Mouse (Mus musculus): ENCODE results near the gene Fshb.

The Fshb gene

DNA sequence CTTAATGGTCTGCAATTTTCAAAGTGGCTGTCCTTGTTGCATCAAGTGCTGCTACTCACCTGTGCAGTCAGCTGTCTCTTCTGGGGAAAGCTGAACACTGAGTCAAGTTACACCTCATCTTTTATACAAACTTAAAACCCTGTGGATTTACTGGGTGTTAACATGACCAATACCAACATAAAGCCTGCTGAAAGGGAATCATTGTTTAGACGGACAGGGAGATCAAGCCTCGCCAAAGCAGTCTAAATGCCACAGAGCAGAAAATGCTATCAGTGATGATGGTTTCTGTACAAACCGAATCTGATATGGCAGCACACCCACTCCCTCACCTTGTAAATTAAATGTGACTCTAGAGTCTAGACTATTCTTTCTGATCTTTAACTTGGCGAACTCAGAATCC lies at the start of gene Fshb:
Gene Fshb (minus strand): TSS at position 101 of the 400 bp plus-strand sequence.
- DNase-seq, result no peak

DNA sequence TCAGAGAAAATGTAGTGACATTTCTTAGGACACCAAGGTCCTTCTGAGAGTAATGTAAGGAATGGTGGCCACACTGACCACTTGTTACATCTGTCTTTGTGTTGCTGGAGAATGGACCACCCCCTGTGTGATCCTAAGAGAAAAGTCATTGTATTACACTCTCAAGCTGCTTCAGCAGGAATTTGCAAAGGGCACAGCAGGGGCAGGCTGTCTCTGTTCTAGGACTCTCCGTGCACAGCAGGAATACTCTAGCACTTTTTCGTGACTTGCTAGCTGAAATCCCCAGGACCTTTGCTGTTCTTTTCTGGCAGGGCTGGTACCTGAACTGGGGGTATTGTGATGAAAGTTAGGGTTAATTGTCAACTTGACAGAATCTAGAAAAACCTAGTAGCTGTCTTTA lies 24.8 kb upstream of the Fshb start:
- DNase-seq, result no peak

DNA sequence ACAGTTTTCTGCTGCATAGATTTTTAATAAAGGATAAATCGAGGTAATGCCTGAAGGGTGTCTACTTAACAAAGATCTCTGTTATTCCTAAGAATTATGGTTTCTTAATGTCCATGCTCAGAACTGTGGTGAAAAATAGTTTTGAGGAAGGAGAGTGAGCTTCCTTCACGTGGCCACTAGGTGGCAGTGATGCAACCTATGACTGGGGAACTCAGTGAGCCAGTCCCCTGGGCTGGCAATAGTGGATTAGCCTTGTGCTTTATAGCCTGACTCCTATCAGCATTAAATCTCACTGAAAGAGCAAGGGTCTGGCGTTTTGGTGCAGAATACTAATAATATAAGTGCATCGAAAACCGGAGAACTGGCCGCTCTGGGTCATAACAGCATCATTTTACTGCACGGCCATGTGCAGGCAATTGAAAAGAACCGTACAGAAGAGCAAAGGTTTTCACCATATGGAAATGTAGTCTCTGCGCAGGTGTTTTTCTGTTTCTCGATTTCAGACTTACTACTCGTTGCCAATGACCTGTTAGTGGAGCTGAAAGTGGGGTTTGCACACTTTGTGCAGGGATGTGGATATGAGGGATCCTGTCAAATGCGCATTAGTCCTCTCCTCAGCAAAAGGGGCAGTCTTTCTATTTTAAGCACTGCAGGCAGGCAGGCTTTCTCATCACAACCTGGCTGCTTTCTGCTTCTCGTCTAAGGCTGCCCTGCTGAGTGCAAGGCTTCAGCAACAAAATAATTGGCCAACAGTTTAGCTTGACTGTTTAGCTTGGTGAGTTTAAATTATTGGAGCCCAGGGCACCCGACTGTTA lies 23.8 kb upstream of the Fshb start:
- DNase-seq, result no peak

DNA sequence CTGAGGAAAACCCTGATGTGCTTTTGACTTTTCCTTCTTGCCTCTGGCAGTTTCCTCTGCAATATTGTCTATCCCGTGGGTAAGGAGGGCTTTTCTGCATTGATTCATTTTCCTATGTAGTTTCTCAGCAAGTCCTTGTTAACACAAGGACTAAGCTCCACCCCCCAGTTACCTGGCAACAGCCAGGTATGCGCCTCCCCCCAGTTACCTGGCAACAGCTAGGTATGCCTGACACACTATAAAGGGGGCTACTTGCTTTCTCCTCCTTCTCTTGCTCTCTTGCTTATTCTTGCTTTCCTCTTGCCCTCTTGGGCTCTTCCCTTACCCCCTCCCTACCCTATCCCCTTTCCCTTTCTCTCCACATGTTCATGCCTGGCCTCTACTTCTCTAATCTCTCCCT lies 3.8 kb upstream of the Fshb start:
- DNase-seq, result no peak

GRCm38 (mm10) chr2:107045955-107046354 lies 13.5 kb downstream of the Fshb start:
- DNase-seq, result no peak

DNA sequence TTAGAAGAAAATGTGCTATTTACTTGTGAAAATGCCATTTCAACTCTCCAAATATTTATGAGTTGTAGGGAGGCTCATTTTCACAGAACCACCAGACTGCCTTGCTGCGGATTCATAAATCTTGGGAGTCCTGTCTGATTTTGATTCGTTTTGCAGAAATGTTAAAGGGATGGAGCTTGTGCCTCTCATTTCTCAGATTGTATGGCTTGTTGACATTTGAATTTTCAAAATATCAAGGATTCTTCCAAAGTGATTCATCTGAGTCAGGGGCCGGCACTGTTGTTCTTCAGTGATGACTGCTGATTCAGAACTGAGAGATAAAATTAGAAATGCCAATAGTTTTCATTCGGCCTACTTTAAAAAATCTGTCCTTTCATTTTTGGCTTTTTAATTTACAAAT lies 18.6 kb downstream of the Fshb start:
- no peak for DNase-seq

DNA sequence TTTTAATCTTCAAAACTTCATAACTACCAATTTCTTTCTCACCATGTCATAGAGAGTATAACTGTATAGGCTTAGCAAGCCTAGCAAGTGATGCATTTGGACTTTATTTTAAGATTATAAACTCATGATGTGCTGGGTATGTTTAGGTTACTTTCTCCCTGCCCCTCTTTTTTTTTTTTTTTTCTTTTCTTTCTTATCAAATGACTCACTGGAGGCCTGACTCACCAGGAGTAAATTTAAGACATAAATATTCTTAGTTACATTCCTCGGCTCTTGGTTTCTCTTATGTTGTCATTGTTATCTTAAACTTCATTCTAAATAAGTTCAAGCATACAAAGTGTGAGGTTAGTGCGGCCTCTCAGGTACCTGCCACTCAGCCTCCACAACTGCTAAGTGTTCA lies 23.5 kb downstream of the Fshb start:
- no peak for DNase-seq

DNA sequence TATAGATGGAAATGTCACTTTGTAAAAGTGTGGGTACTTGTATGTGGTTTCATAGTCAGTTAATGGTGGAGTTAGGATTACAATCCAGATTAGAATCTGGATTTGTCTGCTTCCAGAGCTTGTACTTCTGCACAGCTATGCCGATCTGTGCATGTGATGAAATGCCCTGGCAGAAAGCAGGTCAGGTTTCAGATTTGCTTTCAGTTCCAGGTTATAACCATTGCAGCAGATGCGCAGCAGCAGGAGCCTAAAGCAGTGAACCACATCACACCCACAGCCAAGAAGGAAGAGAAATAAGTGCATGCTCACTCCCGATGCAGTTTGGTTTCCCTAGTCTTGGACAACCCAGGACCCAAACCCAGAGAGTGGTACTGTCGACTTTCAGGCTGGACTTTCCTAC lies 34.8 kb downstream of the Fshb start:
- DNase-seq, result no peak

GRCm38 (mm10) chr2:107022713-107023112 lies 36.7 kb downstream of the Fshb start:
- no peak for DNase-seq

- no peak for DNase-seq
These were observed 40.1 kb downstream of the Fshb start for GRCm38 (mm10) chr2:107019331-107019730.

GRCm38 (mm10) chr2:107013161-107013560 lies 46.3 kb downstream of the Fshb start:
- no peak for DNase-seq

DNA sequence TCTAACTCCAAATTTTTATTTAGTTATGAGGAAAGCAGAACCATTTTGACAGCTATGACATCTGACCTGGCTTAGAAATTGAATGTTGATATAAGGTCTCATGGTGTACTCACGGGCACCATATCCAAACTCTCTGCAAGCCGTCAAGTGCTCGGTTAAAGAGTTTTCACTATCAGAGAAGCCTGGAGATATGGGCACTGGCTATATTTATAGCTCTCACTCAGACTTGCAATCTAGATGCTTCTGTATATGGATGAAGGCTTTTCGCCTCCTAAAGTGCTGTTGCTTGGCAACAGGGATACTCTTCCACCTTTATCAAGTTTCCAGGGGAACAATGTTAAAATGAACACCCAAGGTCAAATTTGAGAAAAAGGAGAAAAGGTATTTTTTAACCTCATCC lies 47.1 kb downstream of the Fshb start:
- no peak for DNase-seq

- no peak for DNase-seq
These were observed 49.3 kb downstream of the Fshb start for GRCm38 (mm10) chr2:107010160-107010559.

DNA sequence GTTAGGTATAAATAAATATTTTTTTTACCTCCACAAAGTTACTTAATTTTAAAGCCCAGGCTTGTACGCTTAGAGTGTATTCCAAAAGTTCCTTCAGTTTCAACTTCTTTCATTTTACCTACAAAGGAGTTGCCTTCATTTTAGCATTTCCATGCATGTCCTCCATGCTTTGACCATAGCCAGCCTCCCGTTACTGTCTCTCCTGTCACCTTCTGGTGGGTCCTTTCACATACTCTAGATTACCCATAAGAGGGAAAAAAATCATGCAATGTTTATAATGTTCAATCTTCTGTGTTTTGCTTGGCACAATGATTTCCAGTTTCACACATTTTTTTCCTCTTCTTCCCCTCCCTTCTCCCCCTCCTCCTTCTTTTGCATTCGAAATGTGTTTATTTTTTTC lies 53.1 kb downstream of the Fshb start:
- no peak for DNase-seq
